Mouse (Mus musculus) brain, adult 2 months (tissue): ENCODE results near the gene Large1.
"Not testable (repeated sequence)": the region's sequence is repeated elsewhere in the genome, so short reads cannot be mapped to it uniquely, and the experiment has no call there.

Experiments used
- DNase-seq: peaks from one replicate; pipeline ENCODE4 v3.0.0; 2011; ENCODE audit warnings: low read depth, low spot score

Gene Large1

GRCm38 (mm10) chr8:73172661-73173060 is 180.7 kb downstream of the Large1 start:
- DNase-seq, result no peak

- peak; percentile 36 for DNase-seq
Measured at GRCm38 (mm10) chr8:73161994-73162393, 191.3 kb downstream of the Large1 start.

- DNase-seq, result no peak
Measured at GRCm38 (mm10) chr8:73161564-73161963, 191.8 kb downstream of the Large1 start.

DNA sequence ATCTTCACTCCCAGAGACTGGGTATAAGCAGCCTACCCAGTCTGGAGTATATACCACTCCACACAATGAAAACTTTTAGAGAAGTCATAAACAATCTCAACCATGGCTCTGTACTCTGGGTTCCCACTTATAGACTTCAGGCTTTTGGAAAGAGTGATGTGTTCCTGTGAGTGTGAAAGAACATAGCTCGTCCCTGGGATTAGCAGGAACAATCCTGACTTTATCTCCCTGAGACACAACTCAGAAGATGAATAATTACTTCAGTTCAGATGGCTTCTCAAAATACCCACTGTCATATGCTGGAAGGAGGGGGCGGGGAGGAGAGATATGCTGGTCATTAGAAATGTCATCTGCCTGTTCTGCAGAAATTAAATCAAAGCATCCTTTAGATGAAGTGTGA is 192.4 kb downstream of the Large1 start:
- peak; percentile 53 for DNase-seq

- DNase-seq, result peak; percentile 50
Measured at GRCm38 (mm10) chr8:73147236-73147635, 206.1 kb downstream of the Large1 start.

GRCm38 (mm10) chr8:73142660-73143395 is 210.5 kb downstream of the Large1 start:
- DNase-seq, result peak; percentile 64

- DNase-seq, result no peak
Measured at GRCm38 (mm10) chr8:73135397-73135796, 217.9 kb downstream of the Large1 start.

DNA sequence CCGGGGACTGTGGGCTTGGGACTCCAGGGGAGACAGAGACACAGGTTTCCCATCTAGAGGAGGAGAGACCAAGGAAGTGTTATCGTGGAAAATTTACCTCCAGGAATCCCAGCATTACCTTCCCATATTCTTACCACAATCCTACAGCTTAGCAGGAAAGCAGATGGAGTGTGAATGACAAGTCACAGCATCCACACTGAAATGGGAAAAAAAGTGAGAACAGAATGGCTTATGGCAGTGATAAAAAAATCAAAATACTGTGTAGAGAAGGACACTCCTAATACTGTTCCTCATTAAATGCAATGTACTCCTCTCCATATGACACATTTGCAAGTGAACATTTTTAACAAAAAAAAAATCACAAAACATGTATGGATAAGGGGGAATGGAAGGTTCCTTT is 221.3 kb downstream of the Large1 start:
- peak; percentile 76 for DNase-seq

DNA sequence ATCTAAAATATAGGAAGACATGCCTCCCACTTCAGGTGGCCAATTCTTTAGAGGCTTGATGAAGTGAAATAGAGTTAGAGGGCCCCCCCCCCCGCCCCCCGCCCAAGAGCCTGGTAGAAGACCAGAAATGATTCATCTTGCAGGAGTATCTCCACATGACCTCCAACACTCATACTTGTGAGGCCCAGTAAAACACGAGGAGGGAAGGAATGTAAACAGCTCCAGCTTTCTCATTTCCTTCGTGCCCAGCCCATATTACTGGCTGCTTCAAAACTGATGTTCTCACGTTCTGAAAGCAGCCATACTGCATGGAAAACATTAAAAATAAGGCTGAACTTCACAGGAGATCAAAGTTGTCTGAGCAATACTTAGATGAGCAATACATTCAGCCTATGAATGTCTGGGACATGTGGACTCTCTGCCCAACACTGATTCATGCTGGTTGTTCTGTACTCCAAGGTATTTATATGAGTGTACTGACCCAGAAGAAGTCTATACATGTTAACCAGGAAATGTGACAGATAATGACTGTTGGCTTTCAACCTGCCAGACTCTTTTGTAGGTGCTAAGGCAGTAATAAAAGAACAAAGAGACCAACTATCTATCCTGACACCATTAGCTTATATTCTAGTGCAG is 229.4 kb downstream of the Large1 start:
- no peak for DNase-seq

DNA sequence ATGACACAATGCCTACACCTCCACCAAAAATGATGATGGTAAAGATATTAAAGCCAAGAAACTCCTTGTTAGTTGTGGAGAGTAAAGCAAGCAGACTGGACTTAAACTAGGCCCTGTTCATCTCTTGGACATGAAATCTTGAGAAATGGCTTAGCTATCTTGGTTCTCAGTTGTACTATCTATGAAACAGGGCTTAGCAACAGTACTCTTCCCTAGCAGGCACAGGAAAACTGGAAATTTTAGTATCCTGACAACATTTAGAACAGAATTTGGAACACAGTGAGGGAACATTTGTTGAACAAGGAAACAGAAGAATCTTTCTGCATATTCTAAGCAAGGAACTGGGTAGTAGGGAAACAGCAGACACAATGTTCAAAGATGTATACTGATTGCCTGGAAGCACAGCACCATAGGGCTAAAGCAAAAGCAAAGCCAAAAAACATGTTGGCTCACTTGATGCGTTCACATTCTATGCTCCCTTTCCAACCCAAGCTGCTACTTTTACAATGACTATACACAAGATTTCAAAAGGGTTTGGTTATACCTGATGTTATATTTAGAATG is 240.9 kb downstream of the Large1 start:
- DNase-seq, result peak; percentile 33

- DNase-seq, result no peak
Measured at GRCm38 (mm10) chr8:73104089-73104488, 249.3 kb downstream of the Large1 start.

- DNase-seq, result no peak
Measured at GRCm38 (mm10) chr8:73101069-73101468, 252.3 kb downstream of the Large1 start.

DNA sequence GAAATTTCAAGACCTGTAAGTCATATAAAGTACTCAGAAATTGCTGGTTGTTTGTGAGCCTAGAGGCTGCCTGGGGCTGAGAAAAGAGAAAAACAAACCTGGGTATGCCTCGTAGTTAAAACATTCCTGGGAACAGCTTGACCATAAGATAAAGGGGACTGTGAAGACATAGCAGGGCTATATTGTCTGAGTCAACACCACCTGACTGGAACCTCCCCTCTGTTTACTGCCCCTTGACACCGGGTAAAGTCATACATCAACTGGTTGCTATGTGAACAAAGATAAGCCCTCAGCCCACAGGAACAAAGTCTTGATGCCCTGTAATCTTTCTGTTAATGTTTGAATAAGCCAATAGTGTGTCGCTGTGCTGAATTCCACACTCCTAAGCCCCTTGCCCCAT is 252.7 kb downstream of the Large1 start:
- DNase-seq, result not testable (repeated sequence)

DNA sequence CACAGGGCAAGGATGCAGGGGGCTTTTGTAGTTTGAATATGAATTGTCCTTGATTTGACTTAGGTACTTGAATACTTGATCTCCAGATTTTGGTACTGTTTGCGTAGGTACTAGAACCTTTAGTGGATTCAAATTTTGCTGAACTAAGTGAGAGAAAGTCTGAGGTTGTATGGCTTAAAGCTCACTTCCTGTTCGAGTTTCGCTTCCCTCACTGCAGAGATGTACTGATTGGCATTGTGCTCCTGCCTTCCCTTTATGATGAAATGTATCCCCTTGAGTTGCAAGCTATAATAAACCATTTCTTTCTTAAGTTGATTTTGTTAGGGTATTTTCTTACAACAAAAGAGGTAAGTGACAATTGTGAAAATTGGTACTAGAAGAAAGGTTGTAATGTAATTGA is 253.8 kb downstream of the Large1 start:
- DNase-seq, result no peak

DNA sequence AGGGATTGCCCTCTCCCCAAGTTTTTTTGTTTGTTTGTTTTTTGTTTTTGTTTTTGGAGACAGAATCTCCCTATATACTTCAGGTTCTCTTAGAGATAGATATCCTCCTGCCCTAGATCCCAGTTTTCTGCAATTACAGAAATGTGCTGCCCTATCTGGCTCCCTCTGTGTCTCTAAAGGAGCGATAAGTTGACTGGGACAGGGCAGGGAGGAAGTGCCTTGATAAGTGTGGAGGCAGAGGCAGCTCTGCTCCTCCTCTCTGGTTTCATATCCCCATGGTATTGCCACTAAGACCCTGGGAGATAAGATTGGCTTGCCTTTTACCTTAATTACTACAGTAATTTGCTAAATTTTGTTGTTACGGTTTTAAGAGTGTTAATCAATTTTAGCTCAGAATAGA is 256.4 kb downstream of the Large1 start:
- no peak for DNase-seq

- DNase-seq, result not testable (repeated sequence)
Measured at GRCm38 (mm10) chr8:73077746-73078145, 275.6 kb downstream of the Large1 start.

GRCm38 (mm10) chr8:73061410-73061809 is 291.9 kb downstream of the Large1 start:
- DNase-seq, result no peak

- DNase-seq, result no peak
Measured at GRCm38 (mm10) chr8:73054726-73055125, 298.6 kb downstream of the Large1 start.

DNA sequence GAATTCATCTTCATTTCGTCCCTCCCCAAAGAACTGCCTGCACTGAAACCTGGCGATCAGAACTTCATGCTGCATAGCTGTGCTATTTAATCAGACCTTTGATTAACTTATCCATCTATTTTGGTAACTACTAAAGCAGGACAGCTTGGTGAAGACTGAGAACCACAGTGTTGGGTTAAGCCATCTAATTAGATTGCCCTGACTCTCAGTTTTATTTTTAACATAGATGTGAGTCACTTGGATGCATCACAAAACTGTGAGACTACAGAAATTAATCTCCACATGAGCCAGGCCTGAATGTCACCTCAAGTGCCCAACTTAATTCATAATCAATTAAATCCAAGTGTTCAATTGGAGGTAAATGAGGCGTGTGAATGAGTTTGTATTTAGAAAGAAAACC is 299.5 kb downstream of the Large1 start:
- peak; percentile 61 for DNase-seq

- no peak for DNase-seq
Measured at GRCm38 (mm10) chr8:73052414-73052813, 300.9 kb downstream of the Large1 start.

- no peak for DNase-seq
Measured at GRCm38 (mm10) chr8:73048136-73048535, 305.2 kb downstream of the Large1 start.

DNA sequence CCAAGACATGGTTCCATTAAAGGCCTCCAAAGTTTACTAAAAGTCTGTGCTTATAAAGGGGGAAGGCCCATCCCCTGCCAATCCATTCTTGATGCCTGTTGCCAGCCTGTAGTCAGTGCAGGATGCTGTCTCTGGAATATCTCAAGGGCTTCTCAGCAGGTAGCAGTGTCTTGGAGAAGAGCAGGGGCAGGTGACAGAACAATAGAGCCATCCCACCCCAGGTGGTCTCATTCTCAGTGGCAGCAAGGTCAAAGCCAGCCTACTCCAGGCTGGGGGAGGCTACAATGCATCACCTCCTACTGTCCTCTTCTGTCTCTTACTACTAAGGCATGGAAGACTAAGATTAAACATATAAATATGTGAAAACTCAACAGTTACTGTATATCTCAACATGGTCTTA is 323.6 kb downstream of the Large1 start:
- DNase-seq, result no peak

GRCm38 (mm10) chr8:73018241-73018640 is 335.1 kb downstream of the Large1 start:
- no peak for DNase-seq
